Mouse (Mus musculus) layer of hippocampus, adult 8-10 months (tissue): Measurements from ENCODE around the gene Olfr906. TPM values are rescaled to one million over a fixed set of nuclear protein-coding genes. Genes with fewer than 3 reads are reported as not detected.

Source experiments
- DNase-seq, 2 experiments: peaks; one replicate each; pipeline ENCODE4 v3.0.0; 2022; ENCODE audit warnings: low spot score in 2 of 2
- total RNA-seq, 4 experiments: library from RNA; stranded (reverse); gene quantifications; 2 replicates each; pipeline ENCODE4 v1.2.4; 2022

Olfr906 gene
- not detected for total RNA-seq

- DNase-seq, result no peak
These were observed at the start of gene Olfr906 for GRCm38 (mm10) chr9:38486785-38487184. TSS of gene Olfr906 (plus strand) at chr9:38487085.

GRCm38 (mm10) chr9:38447352-38447751, 39.5 kb upstream of the Olfr906 start, which contains the start of gene Olfr902:
TSS of gene Olfr902 (plus strand) at chr9:38447652.
- DNase-seq, result no peak

GRCm38 (mm10) chr9:38462844-38463243, 24.0 kb upstream of the Olfr906 start, which contains the start of gene Olfr904:
TSS of gene Olfr904 (plus strand) at chr9:38463144.
- no peak for DNase-seq

GRCm38 (mm10) chr9:38470807-38471206, 16.1 kb upstream of the Olfr906 start, which contains the start of gene Olfr905:
TSS of gene Olfr905 (plus strand) at chr9:38471107.
- DNase-seq, result no peak

GRCm38 (mm10) chr9:38495501-38495900, 8.6 kb downstream of the Olfr906 start, which contains the start of gene Olfr907:
TSS of gene Olfr907 (plus strand) at chr9:38495801.
- DNase-seq, result no peak

- no peak for DNase-seq
These were observed 25.5 kb downstream of the Olfr906 start for GRCm38 (mm10) chr9:38512353-38512752.

GRCm38 (mm10) chr9:38521280-38521679, 34.4 kb downstream of the Olfr906 start, which contains the start of gene Olfr911-ps1:
TSS of gene Olfr911-ps1 (plus strand) at chr9:38521580.
- no peak for DNase-seq

GRCm38 (mm10) chr9:38537549-38537948, 50.7 kb downstream of the Olfr906 start, which contains the start of gene Olfr910:
TSS of gene Olfr910 (plus strand) at chr9:38537849.
- no peak for DNase-seq

Other genes with a start within 250 kb of the Olfr906 start
- not detected for gene Olfr143, start 234.3 kb upstream of the Olfr906 start, total RNA-seq
- gene Olfr895, start 219.2 kb upstream of the Olfr906 start, total RNA-seq, result not detected
- gene Olfr896-ps1, start 196.0 kb upstream of the Olfr906 start, total RNA-seq, result not detected
- not detected for gene Olfr25, start 158.0 kb upstream of the Olfr906 start, total RNA-seq
- not detected for gene Olfr898, start 138.7 kb upstream of the Olfr906 start, total RNA-seq
- not detected for gene Olfr250, start 120.2 kb upstream of the Olfr906 start, total RNA-seq
- gene Olfr251, start 110.0 kb upstream of the Olfr906 start, total RNA-seq, result not detected
- not detected for gene Olfr147, start 85.4 kb upstream of the Olfr906 start, total RNA-seq
- not detected for gene Olfr901, start 57.6 kb upstream of the Olfr906 start, total RNA-seq
- not detected for gene Olfr902, start 39.4 kb upstream of the Olfr906 start, total RNA-seq
- gene Olfr904, start 23.9 kb upstream of the Olfr906 start, total RNA-seq, result not detected
- gene Olfr905, start 16.0 kb upstream of the Olfr906 start, total RNA-seq, result not detected
- not detected for gene Olfr907, start 8.7 kb downstream of the Olfr906 start, total RNA-seq
- not detected for gene Olfr911-ps1, start 34.5 kb downstream of the Olfr906 start, total RNA-seq
- not detected for gene Olfr910, start 50.8 kb downstream of the Olfr906 start, total RNA-seq
- not detected for gene Olfr912, start 93.1 kb downstream of the Olfr906 start, total RNA-seq
- not detected for gene Olfr913, start 105.7 kb downstream of the Olfr906 start, total RNA-seq
- not detected for gene Olfr914, start 118.0 kb downstream of the Olfr906 start, total RNA-seq
- not detected for gene Olfr916, start 172.8 kb downstream of the Olfr906 start, total RNA-seq
- not detected for gene Olfr917, start 178.8 kb downstream of the Olfr906 start, total RNA-seq
- gene Olfr918, start 187.5 kb downstream of the Olfr906 start, total RNA-seq, result not detected
- not detected for gene Olfr919, start 216.6 kb downstream of the Olfr906 start, total RNA-seq
- gene Vwa5a, start 231.2 kb downstream of the Olfr906 start, total RNA-seq, result 10 to 100 TPM; 13.2 to 24.4 (median 19.0) TPM